Mouse (Mus musculus): Measurements from ENCODE around the gene Atp8b4.
"Not testable (repeated sequence)": the region's sequence is repeated elsewhere in the genome, so short reads cannot be mapped to it uniquely, and the experiment has no call there.

The Atp8b4 gene

DNA sequence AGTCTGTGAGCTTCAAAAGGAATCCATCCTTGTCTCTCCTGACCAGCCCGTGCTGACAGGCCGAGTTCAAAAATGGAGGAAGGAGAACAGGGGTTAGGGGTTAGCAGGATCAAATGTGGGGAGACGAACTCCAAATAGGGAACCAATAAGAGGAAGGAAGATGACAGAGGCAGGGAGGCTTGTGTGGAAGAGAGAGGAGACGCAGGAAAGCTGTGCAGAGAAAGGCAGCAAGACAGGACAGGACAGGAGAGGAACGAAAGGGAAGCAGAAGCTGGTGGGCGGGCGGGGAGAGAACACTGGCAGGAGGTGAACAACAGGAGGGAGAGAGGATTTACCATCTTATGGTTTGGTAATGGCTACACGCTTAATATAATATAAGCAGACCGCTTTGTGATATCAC lies 3.6 kb downstream of the Atp8b4 start:
- no peak for DNase-seq (ENCODE audit: extremely low read depth, low read depth)

DNA sequence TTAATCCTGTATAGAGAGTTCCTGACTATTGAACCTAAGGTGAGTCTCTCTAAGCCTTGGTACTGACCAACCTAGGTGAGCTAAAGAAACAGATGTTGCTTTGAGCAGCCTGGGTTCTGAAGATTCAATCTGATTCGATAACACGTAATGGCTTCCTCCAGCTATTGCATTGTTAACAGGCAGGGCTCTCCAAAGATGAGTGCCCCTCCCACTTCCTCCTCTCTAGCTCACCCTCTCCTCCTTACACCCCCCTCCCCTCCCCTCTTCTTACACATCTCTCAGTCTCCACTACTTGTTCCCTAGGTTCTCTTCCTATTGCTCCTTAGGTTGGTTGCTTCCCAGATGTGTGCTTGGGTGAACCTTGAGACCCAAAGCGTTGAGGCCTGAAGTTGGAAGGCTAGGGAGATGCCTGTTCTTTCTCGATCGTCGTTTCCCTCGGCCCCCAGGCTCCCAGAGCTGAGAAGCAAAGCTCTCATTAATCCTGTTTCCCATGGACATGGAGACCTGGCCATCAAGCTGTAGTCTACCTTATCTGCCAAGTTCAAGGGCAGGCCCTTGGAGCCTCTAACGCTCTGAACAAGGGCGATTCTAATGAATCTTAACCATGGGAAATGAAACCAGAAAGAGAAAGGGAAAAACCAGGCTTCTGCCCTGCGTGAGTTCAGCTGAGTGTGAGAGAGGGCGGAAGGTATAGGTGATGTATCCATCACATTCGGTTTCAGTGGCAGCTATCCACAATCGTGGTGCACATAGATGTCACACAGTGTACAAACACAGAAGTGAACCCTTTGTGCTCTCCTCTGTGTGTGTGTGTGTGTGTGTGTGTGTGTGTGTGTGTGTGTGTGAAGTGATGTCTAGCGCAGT lies 4.4 kb downstream of the Atp8b4 start:
- DNase-seq (ENCODE audit: extremely low read depth, low read depth), result no peak

DNA sequence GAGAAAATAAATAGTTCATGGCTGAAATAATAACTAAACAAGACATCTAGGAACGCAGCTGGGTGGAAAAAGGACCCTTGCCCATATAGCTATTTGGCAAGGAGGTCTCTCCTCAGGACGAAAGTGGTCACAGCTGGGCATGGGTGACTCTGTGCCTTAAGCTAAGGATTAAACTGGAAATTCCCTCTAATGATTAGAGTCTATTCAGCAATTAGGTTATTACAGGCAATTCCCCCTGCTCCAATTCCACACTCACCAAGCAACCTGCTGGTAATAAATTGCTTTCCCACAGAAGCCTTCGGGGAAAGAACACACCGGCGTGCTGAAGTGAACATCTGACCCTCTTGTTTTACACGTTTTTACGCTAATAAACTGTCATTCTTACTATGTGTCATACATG lies 5.2 kb downstream of the Atp8b4 start:
- no peak for DNase-seq (ENCODE audit: extremely low read depth, low read depth)

DNA sequence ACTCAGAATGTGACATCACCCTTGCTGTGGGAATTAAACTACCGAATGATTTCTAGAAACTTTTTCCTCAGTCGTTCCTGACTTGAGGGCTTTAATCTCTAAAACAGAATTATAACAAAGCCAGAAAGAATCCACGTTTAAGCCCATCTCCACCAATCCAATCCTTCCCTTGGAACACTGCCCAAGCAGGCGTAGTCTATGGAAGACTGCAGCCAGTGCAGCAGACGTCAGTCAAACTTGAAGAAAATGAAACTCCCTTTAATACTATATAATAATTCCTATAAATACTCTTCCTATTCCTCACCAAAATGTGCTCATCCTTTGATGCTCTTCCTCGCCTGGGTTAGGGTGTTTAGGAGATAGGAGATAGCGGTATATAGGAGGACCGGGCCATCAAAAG lies 7.2 kb downstream of the Atp8b4 start:
- no peak for DNase-seq (ENCODE audit: extremely low read depth, low read depth)

DNA sequence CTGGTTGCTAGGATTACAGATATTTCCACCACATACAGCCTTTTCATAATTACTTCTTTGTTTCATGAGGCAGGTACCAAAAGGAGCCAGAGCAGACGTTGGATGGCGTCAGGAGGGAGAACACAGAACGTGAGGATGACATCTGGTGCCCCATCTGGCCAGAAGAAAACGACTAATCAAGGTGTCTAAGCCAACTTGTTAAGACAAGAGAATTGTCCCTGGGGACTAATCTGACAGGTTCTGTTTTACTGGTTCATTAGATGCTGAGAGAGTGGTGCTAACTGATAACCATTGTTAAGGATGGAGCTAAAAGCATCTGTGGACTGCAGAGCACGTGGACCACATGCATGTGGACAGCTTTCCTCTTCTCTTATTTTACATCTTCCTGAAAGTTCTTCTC lies 7.8 kb downstream of the Atp8b4 start:
- no peak for DNase-seq (ENCODE audit: extremely low read depth, low read depth)

DNA sequence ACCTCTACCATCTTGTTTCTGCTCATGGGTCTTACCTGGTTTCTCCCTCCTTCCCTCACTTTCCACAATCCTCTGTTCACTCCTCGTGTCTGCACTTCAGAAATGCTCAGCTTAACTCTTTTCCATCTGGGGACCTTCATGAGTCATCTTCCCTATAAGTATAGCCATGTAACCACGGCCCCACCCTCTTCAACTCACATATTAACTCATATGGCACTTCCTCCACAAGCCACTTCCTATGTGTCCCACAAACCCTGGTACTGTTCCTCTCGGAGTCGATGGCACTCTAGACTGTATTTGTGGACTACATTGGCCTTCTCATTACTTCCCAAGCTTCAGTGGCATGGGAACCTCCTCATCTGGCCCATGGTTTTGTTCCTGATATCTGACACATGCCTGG lies 9.0 kb downstream of the Atp8b4 start:
- DNase-seq (ENCODE audit: extremely low read depth, low read depth), result no peak

DNA sequence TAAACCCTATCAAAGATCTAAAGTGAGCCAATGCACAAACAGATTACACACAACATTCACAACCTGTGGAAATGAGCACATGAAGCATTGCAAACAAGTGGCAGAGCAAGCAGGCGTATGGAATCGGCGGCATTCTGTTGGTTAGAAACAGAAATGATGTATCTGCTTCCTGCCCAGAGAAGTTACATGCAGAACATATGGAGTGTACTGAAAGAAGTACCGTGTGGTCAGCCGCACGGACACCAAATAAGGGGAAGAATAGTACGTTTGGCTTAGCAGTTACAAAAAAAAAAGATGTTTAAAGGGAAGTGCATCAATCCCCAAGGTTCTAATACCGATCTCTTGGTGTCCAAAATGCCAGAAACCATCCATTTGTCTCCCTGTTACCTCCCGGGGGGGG lies 9.9 kb downstream of the Atp8b4 start:
- DNase-seq (ENCODE audit: extremely low read depth, low read depth), result no peak

DNA sequence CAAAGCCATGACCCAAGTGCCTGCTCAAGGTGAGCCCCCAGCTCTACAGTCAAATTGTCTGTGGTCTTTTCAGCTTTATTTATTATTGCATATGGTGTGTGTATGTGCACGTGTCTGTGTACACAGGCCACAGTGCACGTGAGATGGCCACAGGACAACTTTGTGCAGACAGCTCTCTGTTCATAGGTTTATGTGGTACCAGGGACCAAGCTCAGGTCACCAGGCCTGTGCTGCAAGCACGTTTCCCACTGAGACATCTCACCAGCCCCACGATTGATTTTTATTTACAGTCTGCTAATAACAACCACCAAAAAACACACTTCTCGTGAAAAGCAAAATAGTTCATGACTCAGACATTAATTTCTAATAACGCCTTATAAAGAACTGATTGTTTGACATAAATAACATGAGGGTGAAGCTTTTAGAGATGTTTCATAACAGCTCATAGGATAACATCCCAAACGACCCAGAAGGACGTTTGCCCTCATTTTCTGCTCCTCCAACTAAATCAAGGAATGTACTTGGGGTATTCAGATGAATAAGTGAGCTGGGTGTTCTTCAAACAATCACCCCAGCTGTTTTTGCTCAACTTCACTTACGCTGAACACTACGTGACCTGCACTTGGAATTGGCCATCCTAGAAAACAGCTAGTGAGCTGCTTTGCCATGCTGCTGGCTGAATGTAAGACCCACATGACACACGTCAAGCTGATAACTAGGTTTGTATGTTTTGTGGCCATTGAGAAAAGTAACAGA lies 15.0 kb downstream of the Atp8b4 start:
- DNase-seq (ENCODE audit: extremely low read depth, low read depth), result no peak

DNA sequence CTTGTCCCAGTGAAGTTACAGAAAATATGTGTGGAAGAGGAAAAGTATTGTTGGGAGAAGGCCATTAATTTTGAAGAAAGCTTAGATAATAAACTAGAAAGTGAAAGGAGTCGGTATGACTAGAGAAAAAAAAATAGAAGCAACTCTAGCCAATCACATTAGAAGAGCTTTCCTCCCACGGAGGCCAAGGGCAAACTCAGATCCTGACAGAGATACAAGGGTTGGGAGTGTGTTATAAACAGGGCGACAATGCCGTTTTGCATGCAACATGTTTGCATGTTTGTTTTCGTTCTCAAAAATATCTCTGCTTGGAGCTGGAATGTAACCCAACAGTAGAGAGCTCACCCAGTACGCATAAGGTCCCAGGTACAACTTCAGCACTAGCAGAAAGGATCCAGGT lies 17.1 kb downstream of the Atp8b4 start:
- DNase-seq (ENCODE audit: extremely low read depth, low read depth), result no peak

DNA sequence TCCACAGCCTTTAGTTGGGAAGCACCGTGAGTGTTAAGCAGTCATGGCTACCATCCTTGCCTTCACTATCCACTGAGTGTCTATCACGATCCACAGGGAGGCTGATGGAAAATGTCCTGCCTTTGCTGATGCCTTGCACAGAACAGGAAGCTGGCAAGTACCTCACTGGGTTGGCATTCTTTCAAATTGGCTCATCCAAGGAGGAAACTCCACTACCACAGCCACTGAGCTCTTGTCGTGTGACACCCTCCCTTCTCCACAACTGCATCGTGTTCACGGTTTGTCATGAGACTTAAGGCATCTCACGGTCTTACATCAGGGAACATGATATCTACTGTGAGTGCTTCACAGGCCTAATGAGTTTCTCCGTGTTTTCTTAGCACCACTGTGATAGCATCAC lies 22.9 kb downstream of the Atp8b4 start:
- no peak for DNase-seq (ENCODE audit: extremely low read depth, low read depth)

DNA sequence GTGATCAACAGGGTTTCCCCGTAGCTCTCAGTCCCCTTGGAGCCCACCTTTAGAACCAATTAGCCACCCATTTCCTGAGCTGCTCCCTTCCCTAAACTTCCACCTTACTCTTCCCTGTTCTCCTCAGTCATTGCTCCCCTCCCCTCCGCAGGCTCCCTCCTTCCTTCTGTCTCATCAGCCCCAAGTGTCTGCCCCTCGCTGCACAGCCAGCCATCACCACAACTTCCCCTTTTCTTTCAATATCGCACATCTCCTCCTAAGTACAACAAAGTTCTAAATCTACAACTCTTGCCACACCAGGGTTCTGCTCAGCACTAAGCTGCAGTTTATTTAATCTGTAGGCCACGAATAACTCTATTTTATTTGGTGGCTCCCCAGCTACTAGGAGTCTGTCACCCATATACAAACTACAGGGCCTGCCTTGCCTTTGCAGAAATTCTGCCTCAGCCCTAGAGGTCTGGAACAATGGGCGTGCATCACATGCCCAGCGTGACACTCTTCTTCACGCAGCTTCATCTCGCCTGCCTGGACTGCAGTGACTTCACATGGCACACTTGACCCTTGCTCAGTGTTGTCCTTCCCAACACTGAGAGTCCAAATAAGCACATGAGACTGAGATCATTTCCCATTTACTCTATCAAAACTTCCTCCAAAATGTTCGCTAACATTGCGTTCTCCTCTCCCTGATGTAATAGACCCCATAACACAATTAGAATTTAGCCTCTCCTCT lies 24.6 kb downstream of the Atp8b4 start:
- peak; percentile 91 for DNase-seq (ENCODE audit: extremely low read depth, low read depth)

DNA sequence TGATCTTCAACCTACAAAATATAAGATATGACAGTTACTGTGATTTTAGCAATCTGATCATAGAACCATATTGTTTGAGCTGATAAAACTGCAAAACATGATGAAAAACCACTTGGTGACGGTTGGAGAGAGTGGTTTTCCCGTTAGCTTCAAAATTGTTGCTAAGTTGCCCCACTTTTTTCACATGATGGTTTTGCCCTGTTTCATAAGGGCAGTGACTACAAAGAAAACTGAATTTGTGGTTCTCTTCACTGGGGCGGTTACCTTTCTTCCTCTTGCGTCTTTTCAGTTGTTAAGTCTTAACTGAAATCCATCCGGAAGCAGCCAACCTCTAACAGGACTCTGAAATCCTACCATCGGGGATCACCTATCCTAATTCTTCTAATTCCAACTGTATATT lies 26.5 kb downstream of the Atp8b4 start:
- DNase-seq (ENCODE audit: extremely low read depth, low read depth), result no peak

DNA sequence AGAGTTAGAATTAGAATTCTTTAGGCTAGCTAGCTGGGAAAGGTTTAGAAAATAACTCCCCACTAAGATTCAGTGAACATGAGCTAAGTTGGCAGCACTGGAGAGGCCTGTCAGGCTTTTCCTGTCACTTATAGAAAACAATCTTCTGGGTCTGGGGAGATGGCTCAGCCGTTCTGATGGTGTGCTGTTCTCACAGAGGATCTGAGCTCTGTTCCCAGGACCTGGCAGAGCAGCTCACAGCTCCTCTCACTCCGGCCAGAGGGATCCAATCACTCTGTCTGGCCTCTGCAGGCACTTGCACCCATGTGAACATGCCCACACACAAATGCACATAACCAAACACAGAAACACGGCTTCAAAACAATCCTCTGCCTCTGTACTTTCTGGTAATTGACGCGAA lies 27.6 kb downstream of the Atp8b4 start:
- DNase-seq (ENCODE audit: extremely low read depth, low read depth), result no peak

DNA sequence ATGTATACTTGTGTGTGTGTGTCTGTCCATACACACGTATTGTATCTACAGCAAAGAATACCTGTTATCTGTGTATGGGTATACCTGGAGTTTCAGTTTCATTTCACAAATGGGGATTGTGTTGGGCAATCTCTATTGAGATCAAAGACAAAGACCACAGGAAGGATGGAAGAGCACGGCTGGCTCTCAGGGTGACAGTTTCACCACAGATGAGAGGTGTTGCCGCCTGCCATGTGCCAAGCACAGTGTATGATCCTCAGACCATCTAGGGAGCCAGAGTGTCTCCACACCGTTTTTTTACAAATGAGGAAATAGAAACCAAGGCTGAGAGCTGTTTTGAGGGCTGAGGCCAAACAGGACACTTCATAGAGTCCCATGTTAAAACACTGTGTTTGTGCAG lies 32.7 kb downstream of the Atp8b4 start:
- DNase-seq (ENCODE audit: extremely low read depth, low read depth), result no peak

DNA sequence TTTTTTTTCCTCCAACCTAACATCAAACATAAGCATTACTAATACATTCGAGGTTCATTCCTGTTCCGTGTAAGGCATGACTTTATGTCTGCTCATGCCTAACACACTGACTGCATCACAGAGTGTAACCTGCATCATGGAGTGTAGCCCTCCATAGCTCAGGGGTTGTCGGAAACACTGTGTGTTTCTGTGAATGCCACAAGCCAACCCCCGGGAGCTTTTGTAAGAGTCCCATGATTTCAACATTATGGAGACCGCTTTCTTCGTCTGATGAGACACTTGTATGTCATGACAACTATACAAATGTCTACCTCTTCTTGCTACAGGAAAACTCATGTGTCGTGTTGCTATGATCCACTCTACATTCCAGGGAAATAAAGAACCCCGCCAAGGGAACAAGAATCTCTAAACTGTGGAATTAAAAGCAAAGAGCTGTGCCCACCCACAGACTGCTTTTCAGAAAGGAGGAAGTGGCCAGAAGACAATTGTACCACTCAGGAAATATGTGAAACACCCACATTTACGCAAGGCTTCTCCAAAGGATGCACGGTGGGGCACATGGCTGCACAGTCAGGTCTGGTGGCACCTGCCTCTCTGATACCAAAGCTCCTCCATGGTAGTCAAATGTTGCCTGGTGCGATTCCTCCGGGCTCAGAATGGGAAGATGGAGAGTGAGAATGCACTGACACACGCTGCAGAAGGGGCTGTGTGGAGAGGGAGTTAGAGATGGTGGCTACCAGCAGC lies 33.9 kb downstream of the Atp8b4 start:
- DNase-seq (ENCODE audit: extremely low read depth, low read depth), result no peak

DNA sequence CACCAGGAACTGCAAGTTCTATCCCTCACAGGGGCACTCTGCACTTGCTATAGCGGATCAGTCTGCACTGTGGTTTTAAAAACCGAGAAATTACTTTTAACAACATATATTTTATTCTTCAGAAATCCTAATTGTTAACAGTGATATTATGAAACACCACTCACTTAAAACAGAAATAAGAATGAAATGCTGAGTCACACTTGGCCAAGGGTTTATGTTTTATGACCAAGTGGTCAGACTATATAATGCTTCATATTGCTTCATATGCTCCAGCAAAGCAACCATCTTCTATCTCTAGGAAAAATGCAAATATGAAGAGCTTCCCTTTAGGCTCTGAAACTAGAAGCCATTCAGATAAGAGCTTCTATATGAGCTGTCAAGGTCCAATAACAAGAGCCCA lies 41.8 kb downstream of the Atp8b4 start:
- no peak for DNase-seq (ENCODE audit: extremely low read depth, low read depth)

DNA sequence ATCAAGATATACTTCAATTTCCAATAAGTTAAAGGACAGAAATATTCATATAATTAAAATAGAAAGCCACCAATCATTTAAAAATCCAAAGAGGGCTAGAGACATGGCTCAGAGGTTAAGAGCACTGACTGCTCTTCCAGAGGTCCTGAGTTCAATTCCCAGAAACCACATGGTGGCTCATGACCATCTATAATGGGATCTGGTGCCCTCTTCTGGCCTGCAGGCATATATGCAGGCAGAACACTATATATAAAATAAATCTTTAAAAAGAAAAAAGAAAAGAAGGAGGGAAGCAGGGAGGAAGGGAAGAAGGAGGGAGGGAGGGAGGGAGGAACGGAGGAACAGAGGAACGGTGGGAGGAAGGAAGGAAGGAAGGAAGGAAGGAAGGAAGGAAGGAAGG lies 42.7 kb downstream of the Atp8b4 start:
- DNase-seq (ENCODE audit: extremely low read depth, low read depth), result not testable (repeated sequence)

DNA sequence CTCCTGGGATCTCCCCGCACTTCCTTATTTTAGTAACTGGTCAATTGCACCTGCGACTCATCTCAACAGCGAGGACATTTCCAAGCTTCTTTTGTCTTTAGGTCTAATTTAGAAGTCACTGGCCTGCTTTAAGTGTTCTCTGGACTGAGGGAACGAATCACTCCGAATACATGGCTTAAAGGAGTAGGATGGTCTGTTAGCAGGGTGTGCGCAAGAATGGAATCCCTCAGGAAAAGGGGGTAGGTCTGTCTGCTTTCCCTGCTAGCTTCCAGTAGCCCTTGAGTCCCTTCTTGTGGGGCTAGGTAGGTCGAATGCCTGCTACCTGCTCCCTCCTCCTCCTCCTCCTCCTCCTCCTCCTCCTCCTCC lies 49.6 kb downstream of the Atp8b4 start:
- no peak for DNase-seq (ENCODE audit: extremely low read depth, low read depth)

DNA sequence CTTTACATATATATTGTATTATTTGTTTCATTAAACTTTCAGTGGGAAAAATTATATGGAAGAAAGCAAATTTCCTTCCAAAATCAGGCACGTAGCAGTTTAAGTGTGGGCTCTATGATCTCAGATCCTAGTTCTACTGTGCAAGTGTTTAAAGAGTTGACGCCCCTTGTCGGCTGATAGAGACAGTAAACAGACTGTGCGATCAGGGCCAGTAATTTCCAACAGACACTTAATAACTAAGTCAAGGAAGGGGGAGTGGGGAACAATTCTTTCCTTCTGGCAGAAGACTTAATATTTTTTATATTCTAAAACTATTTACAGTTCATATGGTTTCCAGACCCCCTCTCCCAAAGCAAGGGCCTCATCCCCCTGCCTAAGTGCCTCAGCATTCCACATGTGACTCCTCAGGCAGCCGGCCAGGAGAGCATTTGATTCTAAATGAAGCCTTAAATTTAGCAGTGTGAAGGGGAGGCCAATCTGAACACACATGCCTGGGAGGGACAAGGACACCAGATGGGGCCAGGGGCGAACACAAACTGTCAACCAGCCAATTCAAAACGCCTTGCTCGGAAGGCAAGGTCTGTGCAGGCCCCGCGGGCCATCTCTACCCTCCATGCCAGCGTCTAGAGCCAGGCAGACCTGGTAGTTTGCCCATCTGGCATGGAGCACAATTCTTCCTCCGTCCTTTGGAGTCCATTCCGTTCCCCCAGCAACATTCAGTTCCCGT lies 50.1 kb downstream of the Atp8b4 start:
- no peak for DNase-seq (ENCODE audit: extremely low read depth, low read depth)

DNA sequence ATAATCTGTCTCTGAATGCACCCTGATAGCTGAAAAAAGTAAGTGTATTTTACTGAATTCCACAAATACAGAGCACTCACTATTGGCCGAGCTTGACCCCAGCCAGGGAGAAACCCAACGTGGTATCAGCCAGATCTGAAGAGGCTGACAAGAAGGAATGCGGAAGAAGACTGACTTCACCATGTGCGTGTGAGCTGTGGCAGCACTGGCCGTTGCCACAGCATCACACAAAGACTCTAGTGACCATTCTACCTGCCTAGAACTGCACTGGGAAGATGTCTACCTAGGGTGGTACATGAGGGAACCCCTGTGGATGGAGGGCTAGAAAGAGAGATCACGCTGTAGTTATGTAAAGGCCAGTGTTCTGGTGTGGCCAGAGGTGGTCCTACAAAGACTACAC lies 55.4 kb downstream of the Atp8b4 start:
- no peak for DNase-seq (ENCODE audit: extremely low read depth, low read depth)

DNA sequence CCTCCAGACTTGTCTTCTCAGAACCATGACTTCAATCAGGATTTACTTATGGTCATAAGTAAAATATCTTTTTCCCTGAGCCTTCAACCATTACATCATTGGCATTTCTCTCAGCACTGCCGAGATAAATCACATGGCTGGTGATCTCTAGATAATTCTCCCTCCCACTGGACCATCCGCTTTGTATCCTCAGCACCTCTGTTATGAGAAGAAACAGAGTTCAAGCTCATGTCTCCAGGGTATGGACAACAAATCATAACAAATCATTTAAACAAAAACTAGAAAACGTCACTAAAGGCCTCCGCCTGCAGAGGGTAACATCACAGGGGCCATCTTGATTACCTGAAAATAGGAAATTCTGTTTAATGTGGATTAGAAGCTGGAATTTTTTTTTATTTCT lies 58.9 kb downstream of the Atp8b4 start:
- DNase-seq (ENCODE audit: extremely low read depth, low read depth), result no peak
